Mouse (Mus musculus) thymus, postnatal 14 days (tissue): ENCODE data around the gene Magea6.
"Not testable (repeated sequence)": the region's sequence is repeated elsewhere in the genome, so short reads cannot be mapped to it uniquely, and the experiment has no call there.

Experiments used
- DNase-seq: peaks from one replicate; pipeline ENCODE4 v3.0.0; 2021

Gene Magea6

DNA sequence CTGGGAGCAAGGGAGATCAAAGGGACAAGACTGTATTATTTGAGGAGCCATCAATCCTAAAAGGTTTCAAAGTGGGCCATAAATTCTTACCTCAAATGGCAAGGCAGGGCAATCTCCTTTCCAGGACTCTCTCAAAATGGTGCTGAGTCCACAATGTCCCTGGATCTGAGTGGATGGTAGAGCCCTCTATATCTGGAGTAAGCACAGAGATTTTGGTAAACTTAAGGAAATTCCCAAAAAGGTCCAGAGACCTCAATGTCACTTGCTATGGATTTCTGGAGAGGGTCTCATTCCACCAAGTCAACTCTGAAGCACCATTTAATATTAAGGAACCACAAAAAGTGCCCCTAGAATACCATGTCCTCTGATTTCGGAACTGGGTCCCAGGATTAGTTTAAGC, at the start of gene Magea6:
TSS of gene Magea6 (minus strand) at position 101 of the 400 bp plus-strand sequence.
- DNase-seq: not testable (repeated sequence)

- DNase-seq: not testable (repeated sequence)
Observed at GRCm38 (mm10) chrX:154949405-154949804, 13.6 kb upstream of the Magea6 start, which contains the start of gene Magea3. TSS of gene Magea3 (minus strand) at chrX:154949505.

- not testable (repeated sequence) for DNase-seq
Observed at GRCm38 (mm10) chrX:154890167-154890566, 45.6 kb downstream of the Magea6 start, which contains the start of gene Cldn34b1. TSS of gene Cldn34b1 (minus strand) at chrX:154890267.
